Mouse (Mus musculus): Measurements from ENCODE around the gene Galnt14. TPM values are rescaled to one million over a fixed set of nuclear protein-coding genes. Genes with fewer than 3 reads are reported as not detected.

The Galnt14 gene
- polyA plus RNA-seq (2014; fragmentation: Nextera tagmentation; extraction: Ambion mirVana) = 1.6 and 2.8 TPM in 2 replicates

- DNase-seq (ENCODE audit: low spot score) (peak; percentile 63), ATAC-seq (replicated peaks; ENCODE audit: insufficient number of reproducible peaks, low FRiP score, low TSS enrichment, low read depth) (peak; percentile 69)
- WGBS = under 1% methylated on average over 73 of the region's 75 CpGs
- Histone ChIP-seq H3K4me2 (ENCODE audit: low read depth, low read length) (peak within 1 kb of the TSS; percentile 96), H3K27me3 (ENCODE audit: control insufficient read depth, insufficient read depth, low read length) (peaks cover 12% of the 10 kb centered on the region), H3K9me3 (replicated peaks; ENCODE audit: control insufficient read depth, low read length) (no peaks in the 10 kb centered on the region), H3K36me3 (replicated peaks; ENCODE audit: control insufficient read depth, insufficient read depth, low read depth, low read length) (no peaks in the 10 kb centered on the region), H3K4me3 (ENCODE audit: low read depth, low read length) (peak within 1 kb of the TSS; percentile 50), H3K9ac (replicated peaks; ENCODE audit: low read length) (peak within 1 kb of the TSS; percentile 57), H3K4me1 (ENCODE audit: control insufficient read depth, insufficient read depth, low read length) (peaks cover 7% of the 10 kb centered on the region; the same call in 1 of the 2 replicates), H3K27ac (replicated peaks; ENCODE audit: low read depth, low read length) (no peak within 1 kb of the TSS)
Observed at GRCm38 (mm10) chr17:73710042-73710911, at the start of gene Galnt14. TSS of gene Galnt14 (minus strand) at chr17:73710453.

GRCm38 (mm10) chr17:73743681-73744311 lies 33.5 kb upstream of the Galnt14 start:
- Histone ChIP-seq H3K4me3 (ENCODE audit: low read depth, low read length) (no peak overlapping the region), H3K36me3 (replicated peaks; ENCODE audit: control insufficient read depth, insufficient read depth, low read depth, low read length) (no peaks in the 10 kb centered on the region), H3K4me2 (ENCODE audit: low read depth, low read length) (no peak overlapping the region), H3K4me1 (ENCODE audit: control insufficient read depth, insufficient read depth, low read length) (no peaks in the 10 kb centered on the region), H3K9me3 (replicated peaks; ENCODE audit: control insufficient read depth, low read length) (no peaks in the 10 kb centered on the region), H3K27ac (replicated peaks; ENCODE audit: low read depth, low read length) (no peak overlapping the region), H3K27me3 (ENCODE audit: control insufficient read depth, insufficient read depth, low read length) (no peaks in the 10 kb centered on the region), H3K9ac (replicated peaks; ENCODE audit: low read length) (no peak overlapping the region)
- peak; percentile 86 for DNase-seq (ENCODE audit: low spot score)
- peak; percentile 85 for ATAC-seq (replicated peaks; ENCODE audit: insufficient number of reproducible peaks, low FRiP score, low TSS enrichment, low read depth)
- WGBS = 8% methylated on average over 6 of the region's 6 CpGs

- Histone ChIP-seq H3K4me2 (ENCODE audit: low read depth, low read length) (no peak overlapping the region), H3K27ac (replicated peaks; ENCODE audit: low read depth, low read length) (no peak overlapping the region), H3K9me3 (replicated peaks; ENCODE audit: control insufficient read depth, low read length) (no peaks in the 10 kb centered on the region), H3K4me3 (ENCODE audit: low read depth, low read length) (no peak overlapping the region), H3K4me1 (ENCODE audit: control insufficient read depth, insufficient read depth, low read length) (no peaks in the 10 kb centered on the region), H3K27me3 (ENCODE audit: control insufficient read depth, insufficient read depth, low read length) (no peaks in the 10 kb centered on the region), H3K36me3 (replicated peaks; ENCODE audit: control insufficient read depth, insufficient read depth, low read depth, low read length) (no peaks in the 10 kb centered on the region), H3K9ac (replicated peaks; ENCODE audit: low read length) (no peak overlapping the region)
- ATAC-seq (replicated peaks; ENCODE audit: insufficient number of reproducible peaks, low FRiP score, low TSS enrichment, low read depth) = no peak
- peak; percentile 18 for DNase-seq (ENCODE audit: low spot score)
- whole genome bisulfite sequencing = 67% methylated on average over 8 of the region's 8 CpGs
Observed at GRCm38 (mm10) chr17:73723885-73724682, 13.8 kb upstream of the Galnt14 start.

GRCm38 (mm10) chr17:73719021-73719748 lies 8.9 kb upstream of the Galnt14 start:
- H3K4me2 ChIP-seq (ENCODE audit: low read depth, low read length) = no peak overlapping the region
- H3K9ac ChIP-seq (replicated peaks; ENCODE audit: low read length) = no peak overlapping the region
- no peaks in the 10 kb centered on the region for H3K36me3 ChIP-seq (replicated peaks; ENCODE audit: control insufficient read depth, insufficient read depth, low read depth, low read length)
- no peaks in the 10 kb centered on the region for H3K27me3 ChIP-seq (ENCODE audit: control insufficient read depth, insufficient read depth, low read length)
- WGBS = 91% methylated on average over 2 of the region's 2 CpGs
- H3K4me3 ChIP-seq (ENCODE audit: low read depth, low read length) = no peak overlapping the region
- H3K4me1 ChIP-seq (ENCODE audit: control insufficient read depth, insufficient read depth, low read length) = no peaks in the 10 kb centered on the region
- DNase-seq (ENCODE audit: low spot score) (no peak), ATAC-seq (replicated peaks; ENCODE audit: insufficient number of reproducible peaks, low FRiP score, low TSS enrichment, low read depth) (no peak)
- H3K27ac ChIP-seq (replicated peaks; ENCODE audit: low read depth, low read length) = no peak overlapping the region
- H3K9me3 ChIP-seq (replicated peaks; ENCODE audit: control insufficient read depth, low read length) = no peaks in the 10 kb centered on the region

GRCm38 (mm10) chr17:73716684-73717083 lies 6.4 kb upstream of the Galnt14 start:
- Histone ChIP-seq H3K4me2 (ENCODE audit: low read depth, low read length) (no peak overlapping the region), H3K27me3 (ENCODE audit: control insufficient read depth, insufficient read depth, low read length) (no peaks in the 10 kb centered on the region; the same call in 1 of the 2 replicates), H3K4me1 (ENCODE audit: control insufficient read depth, insufficient read depth, low read length) (no peaks in the 10 kb centered on the region), H3K36me3 (replicated peaks; ENCODE audit: control insufficient read depth, insufficient read depth, low read depth, low read length) (no peaks in the 10 kb centered on the region), H3K9me3 (replicated peaks; ENCODE audit: control insufficient read depth, low read length) (no peaks in the 10 kb centered on the region), H3K4me3 (ENCODE audit: low read depth, low read length) (no peak overlapping the region), H3K27ac (replicated peaks; ENCODE audit: low read depth, low read length) (no peak overlapping the region), H3K9ac (replicated peaks; ENCODE audit: low read length) (no peak overlapping the region)
- ATAC-seq (replicated peaks; ENCODE audit: insufficient number of reproducible peaks, low FRiP score, low TSS enrichment, low read depth) (no peak), DNase-seq (ENCODE audit: low spot score) (no peak)
- 78% methylated on average over 3 of the region's 3 CpGs for WGBS

- Histone ChIP-seq H3K27ac (replicated peaks; ENCODE audit: low read depth, low read length) (no peak overlapping the region), H3K4me1 (ENCODE audit: control insufficient read depth, insufficient read depth, low read length) (peaks cover 3% of the 10 kb centered on the region; the same call in 1 of the 2 replicates), H3K4me2 (ENCODE audit: low read depth, low read length) (no peak overlapping the region), H3K9me3 (replicated peaks; ENCODE audit: control insufficient read depth, low read length) (no peaks in the 10 kb centered on the region), H3K27me3 (ENCODE audit: control insufficient read depth, insufficient read depth, low read length) (peaks cover 8% of the 10 kb centered on the region), H3K4me3 (ENCODE audit: low read depth, low read length) (no peak overlapping the region), H3K9ac (replicated peaks; ENCODE audit: low read length) (no peak overlapping the region), H3K36me3 (replicated peaks; ENCODE audit: control insufficient read depth, insufficient read depth, low read depth, low read length) (no peaks in the 10 kb centered on the region)
- WGBS = 82% methylated on average over 8 of the region's 8 CpGs
- no peak for ATAC-seq (replicated peaks; ENCODE audit: insufficient number of reproducible peaks, low FRiP score, low TSS enrichment, low read depth)
- DNase-seq (ENCODE audit: low spot score) = no peak
Observed at GRCm38 (mm10) chr17:73714440-73715221, 4.4 kb upstream of the Galnt14 start.

GRCm38 (mm10) chr17:73713347-73713746 lies 3.1 kb upstream of the Galnt14 start:
- peaks cover 7% of the 10 kb centered on the region; the same call in 1 of the 2 replicates for H3K4me1 ChIP-seq (ENCODE audit: control insufficient read depth, insufficient read depth, low read length)
- H3K9me3 ChIP-seq (replicated peaks; ENCODE audit: control insufficient read depth, low read length) = no peaks in the 10 kb centered on the region
- WGBS = 50% methylated on average over 11 of the region's 11 CpGs
- DNase-seq (ENCODE audit: low spot score) (no peak), ATAC-seq (replicated peaks; ENCODE audit: insufficient number of reproducible peaks, low FRiP score, low TSS enrichment, low read depth) (no peak)
- H3K36me3 ChIP-seq (replicated peaks; ENCODE audit: control insufficient read depth, insufficient read depth, low read depth, low read length) = no peaks in the 10 kb centered on the region
- H3K4me2 ChIP-seq (ENCODE audit: low read depth, low read length) = no peak overlapping the region
- no peak overlapping the region for H3K4me3 ChIP-seq (ENCODE audit: low read depth, low read length)
- H3K9ac ChIP-seq (replicated peaks; ENCODE audit: low read length) = no peak overlapping the region
- peaks cover 12% of the 10 kb centered on the region for H3K27me3 ChIP-seq (ENCODE audit: control insufficient read depth, insufficient read depth, low read length)
- no peak overlapping the region for H3K27ac ChIP-seq (replicated peaks; ENCODE audit: low read depth, low read length)

Data from embryonic facial prominence, embryonic 11.5 days (tissue).